Mouse (Mus musculus): ENCODE results near the gene Ngly1. TPM values are rescaled to one million over a fixed set of nuclear protein-coding genes. Genes with fewer than 3 reads are reported as not detected.
A peak's percentile ranks its signal among the peaks of the same experiment; 100 is the strongest.

Ngly1 gene
- 10 to 100 TPM; 30.2 to 31.2 TPM for total RNA-seq (2021)

DNA sequence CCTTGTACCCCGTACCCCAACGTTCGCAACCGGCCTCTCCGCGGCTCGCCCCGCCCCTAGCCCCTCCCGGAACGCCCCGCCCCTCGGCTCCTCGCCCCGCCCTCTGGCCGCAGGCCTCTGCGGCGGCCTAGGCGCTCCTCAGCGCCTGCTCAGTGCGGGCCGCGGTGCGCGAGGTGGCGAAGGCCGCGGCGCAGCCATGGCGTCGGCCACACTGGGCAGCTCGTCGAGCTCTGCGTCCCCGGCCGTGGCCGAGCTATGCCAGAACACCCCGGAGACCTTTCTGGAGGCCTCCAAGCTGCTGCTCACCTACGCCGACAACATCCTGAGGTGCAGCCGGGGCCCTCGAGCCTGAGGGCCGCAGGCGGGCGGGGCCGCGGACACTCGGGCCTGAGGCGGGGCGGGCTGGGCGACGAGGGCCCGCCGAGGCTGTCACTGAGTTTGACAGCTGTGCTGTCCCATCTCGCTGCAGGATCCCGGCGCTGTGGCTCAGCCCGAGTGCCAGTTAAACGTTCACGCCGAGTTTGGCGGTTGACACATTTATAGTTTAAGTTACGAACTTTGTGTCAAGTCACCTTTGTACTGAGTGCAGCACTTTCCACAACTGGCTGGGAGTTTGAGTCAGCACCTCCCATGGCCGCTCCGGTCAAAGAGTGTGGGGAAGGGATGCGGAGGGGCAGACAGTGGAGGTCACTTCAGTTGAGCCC is at the start of gene Ngly1, which contains the start of gene Oxsm:
TSS of gene Ngly1 (plus strand) at position 110 of the 704 bp plus-strand sequence.
TSS of gene Oxsm (minus strand) at position 638 of the 704 bp plus-strand sequence.
- intact Hi-C loops (cut with DNase I): loop anchor here (5.0 kb wide), 1 partner anchor 118 kb away; the partner anchor contains the start of gene Top2b

DNA sequence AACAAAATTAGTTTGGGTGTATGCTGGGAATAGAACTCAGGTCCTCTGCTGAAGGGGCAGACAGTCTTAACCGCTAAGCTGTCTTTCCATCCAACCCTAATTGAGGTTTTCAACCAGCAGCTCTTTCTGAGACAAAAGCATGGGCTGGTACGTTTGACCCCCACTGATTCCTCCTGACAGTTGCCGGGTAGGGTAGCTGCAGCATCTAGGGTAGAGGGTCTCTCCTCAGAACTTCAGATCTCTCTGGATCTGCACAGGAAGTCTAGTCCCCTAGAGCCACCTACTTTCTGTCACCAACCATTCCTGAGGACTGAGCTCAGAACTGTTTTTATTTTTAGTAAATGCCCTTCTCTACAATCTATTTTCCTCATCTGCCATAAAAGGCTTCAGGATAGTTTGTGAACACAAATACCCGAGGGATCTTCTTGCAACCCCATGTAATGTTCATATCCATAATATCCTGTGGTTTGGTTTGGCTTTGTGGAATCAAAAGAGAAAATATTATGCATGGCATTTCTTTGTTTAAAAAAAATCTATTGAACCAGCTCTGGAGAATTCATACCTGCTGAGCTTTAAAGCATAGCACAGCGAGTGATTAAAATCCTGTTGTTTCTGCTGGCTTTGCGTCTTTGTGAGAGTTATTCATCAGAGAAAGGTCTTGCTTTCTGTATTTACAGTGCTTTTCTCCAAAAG is 48.7 kb upstream of the Ngly1 start:
- DNase-seq (ENCODE audit: extremely low spot score in 1 of 2, low spot score in 2 of 2): no peak
- intact Hi-C loops (cut with DNase I): no loop called here

More for the DNA sequence above, at the start of gene Ngly1, which contains the start of gene Oxsm:
- DNase-seq (ENCODE audit: extremely low spot score in 1 of 2, low spot score in 2 of 2): peak; percentile 58 to 90

- DNase-seq (ENCODE audit: extremely low spot score in 1 of 2, low spot score in 2 of 2): peak; percentile 74 to 78
- intact Hi-C loops (cut with DNase I): no loop called here
Observed at GRCm38 (mm10) chr14:16200969-16201638, 48.0 kb upstream of the Ngly1 start.

DNA sequence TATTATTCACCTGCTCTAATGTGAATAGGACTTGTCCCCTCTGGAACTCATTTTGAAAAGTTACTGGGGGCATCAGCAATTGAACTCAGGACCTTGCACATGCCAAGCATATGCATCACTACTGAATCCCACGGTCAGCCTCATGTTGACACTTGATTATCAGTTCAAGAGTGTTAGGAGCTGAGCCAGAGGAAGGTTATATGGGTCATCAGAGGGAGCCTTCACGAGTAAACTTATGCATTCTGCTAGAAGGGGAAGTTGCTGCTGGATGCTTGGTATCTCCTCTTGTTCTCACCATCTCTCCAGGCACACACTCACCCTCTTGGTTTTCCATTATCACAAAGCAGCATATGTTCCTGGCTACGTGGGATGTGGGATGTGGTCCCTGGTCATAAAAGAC is 47.4 kb upstream of the Ngly1 start:
- intact Hi-C loops (cut with DNase I): no loop called here

GRCm38 (mm10) chr14:16207722-16208121 is 41.4 kb upstream of the Ngly1 start:
- intact Hi-C loops (cut with DNase I): no loop called here
- DNase-seq (ENCODE audit: extremely low spot score in 1 of 2, low spot score in 2 of 2): no peak

More for the DNA sequence above, 47.4 kb upstream of the Ngly1 start:
- no peak for DNase-seq (ENCODE audit: extremely low spot score in 1 of 2, low spot score in 2 of 2)

GRCm38 (mm10) chr14:16219015-16219414 is 30.1 kb upstream of the Ngly1 start:
- intact Hi-C loops (cut with DNase I): no loop called here
- no peak for DNase-seq (ENCODE audit: extremely low spot score in 1 of 2, low spot score in 2 of 2)

DNA sequence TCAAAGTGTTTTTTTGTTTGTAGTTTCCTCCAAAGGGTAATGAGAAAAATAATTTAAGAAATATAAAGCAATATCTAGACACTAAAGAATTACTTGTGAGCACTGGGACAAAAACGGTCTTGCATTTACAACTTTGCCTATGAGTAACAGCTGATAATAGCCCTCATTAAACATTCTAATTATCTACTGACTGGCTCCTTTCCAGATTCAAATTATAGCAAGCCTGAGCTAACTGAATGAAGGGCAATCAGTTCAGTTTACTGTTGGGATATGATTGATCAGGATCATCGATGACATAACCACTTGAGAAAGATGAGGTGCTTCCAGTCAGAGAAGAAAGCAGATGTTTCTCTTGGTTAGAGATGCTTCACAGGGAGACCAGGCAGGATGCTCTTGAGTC is 19.7 kb upstream of the Ngly1 start:
- intact Hi-C loops (cut with DNase I): no loop called here
- no peak for DNase-seq (ENCODE audit: extremely low spot score in 1 of 2, low spot score in 2 of 2)

DNA sequence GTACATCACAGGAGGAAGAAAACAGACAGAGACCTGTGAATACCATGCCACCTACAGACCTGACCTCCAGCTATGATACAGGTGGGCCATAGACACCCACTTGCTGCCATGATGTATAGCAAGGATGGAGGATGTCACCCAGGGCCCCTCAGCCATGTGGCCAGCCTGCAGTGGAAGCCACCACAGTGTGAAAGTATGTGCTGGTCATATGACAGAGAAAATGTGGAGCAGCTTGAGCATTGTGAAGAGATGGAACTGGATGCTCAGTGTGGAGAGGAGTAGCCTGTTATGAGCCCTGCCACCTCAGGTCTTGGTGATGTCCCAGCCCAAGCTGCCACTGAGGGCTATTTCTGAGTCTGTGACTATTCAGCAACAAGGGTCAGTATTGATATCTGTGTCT is 18.5 kb upstream of the Ngly1 start:
- intact Hi-C loops (cut with DNase I): no loop called here
- no peak for DNase-seq (ENCODE audit: extremely low spot score in 1 of 2, low spot score in 2 of 2)

DNA sequence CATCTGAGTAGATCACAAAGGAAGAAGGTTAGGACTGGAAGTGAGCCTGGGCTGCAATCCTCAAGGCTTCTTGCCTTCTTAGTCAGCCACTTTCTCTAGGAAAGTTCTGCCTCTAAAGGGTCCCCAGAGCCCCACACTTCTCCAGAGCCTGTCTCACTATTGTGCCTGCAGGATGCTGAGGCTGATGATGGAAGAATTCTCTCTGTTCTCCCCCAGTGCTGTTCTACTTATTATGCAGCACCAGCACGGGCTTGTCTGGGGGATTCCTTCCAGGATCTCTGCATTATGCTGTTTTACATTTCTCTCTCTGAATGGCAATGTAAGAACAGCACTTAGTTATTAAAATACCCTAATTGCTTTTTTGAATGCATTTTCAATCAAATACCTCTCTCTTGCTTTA is 15.6 kb upstream of the Ngly1 start:
- DNase-seq (ENCODE audit: extremely low spot score in 1 of 2, low spot score in 2 of 2): no peak
- intact Hi-C loops (cut with DNase I): no loop called here

GRCm38 (mm10) chr14:16236466-16236865 is 12.6 kb upstream of the Ngly1 start:
- intact Hi-C loops (cut with DNase I): no loop called here
- no peak for DNase-seq (ENCODE audit: extremely low spot score in 1 of 2, low spot score in 2 of 2)

DNA sequence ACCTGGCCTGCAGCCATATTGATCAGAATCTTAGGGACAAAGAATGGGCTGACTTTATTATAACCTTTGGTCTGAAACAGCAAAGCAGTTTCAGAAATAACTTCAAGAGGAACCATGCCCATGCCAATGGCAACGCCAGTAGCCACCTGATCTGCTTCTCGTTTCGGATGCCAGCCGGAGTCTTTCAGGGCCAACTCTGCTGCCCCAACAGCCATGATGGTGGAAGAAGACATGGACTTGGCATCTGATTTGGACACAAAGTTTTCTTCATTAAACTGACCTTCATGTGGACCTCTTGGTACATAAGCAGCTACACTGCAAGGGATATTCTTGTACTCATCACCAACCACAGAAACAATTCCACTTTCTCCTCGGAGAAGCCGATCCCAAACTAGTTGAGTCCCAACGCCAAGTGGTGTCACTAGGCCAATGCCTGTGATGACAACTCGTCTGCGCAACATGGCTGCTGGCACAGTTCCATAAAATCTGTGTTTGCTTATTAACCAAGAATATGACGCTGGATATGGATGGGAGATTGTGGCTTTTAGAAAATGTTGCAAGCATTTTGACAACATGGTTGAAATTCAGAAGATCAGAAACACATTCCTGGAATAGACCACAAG is 6.8 kb upstream of the Ngly1 start:
- DNase-seq (ENCODE audit: extremely low spot score in 1 of 2, low spot score in 2 of 2): no peak
- intact Hi-C loops (cut with DNase I): no loop called here

GRCm38 (mm10) chr14:16242947-16243602 is 6.0 kb upstream of the Ngly1 start:
- peak; percentile 85 to 92 for DNase-seq (ENCODE audit: extremely low spot score in 1 of 2, low spot score in 2 of 2)
- intact Hi-C loops (cut with DNase I): no loop called here

DNA sequence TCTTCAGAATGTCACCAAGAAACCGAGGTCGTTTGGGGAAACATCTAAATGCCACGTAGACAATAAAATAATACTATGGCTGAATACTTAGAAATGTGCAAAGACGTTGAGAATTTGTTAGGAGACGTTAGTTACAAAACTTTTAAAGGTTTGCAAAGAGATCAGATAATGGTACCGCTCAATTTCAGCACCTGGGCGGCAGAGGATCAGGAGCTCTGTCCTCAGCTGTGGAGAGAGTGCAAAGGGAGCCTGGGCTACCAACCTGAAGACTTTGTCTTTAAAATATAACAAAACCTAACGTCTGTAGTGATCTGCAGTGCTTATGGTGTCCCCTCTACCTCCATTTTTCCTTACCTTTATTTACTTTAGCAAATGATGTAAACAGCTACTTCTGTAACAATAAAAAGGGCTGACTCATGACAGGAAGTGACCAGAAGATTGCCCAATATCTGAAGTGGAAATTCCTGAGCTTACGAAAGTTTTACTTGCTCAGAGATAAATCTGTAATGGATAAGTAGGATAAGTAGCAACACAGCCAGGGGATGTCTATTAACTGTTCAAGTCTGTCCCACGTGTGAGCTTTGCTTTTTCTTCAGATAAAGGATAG is 5.4 kb upstream of the Ngly1 start:
- intact Hi-C loops (cut with DNase I): no loop called here
- DNase-seq (ENCODE audit: extremely low spot score in 1 of 2, low spot score in 2 of 2): no peak

GRCm38 (mm10) chr14:16244370-16244769 is 4.7 kb upstream of the Ngly1 start:
- DNase-seq (ENCODE audit: extremely low spot score in 1 of 2, low spot score in 2 of 2): no peak
- intact Hi-C loops (cut with DNase I): no loop called here

DNA sequence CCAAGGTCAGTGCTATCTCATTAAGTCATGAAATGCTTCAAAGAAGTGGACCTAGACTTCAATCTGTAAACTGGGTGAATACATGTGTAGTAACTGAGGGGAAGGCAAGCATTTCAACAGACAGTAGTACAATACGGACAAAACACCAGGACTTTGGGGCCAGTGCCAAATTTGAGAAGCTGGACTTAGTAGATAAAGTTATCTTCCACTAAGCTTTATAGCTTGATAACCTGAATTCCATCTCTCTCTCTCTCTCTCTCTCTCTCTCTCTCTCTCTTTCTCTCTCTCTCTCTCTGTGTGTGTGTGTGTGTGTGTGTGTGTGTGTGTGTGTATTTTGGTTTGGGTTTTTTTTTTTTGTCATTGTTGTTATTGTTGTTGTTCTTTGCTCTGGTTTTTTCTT is 4.0 kb upstream of the Ngly1 start:
- DNase-seq (ENCODE audit: extremely low spot score in 1 of 2, low spot score in 2 of 2): no peak
- intact Hi-C loops (cut with DNase I): loop anchor here (5.0 kb wide), 1 partner anchor 122 kb away; the partner anchor contains the start of gene Top2b

- intact Hi-C loops (cut with DNase I): loop anchor here (5.0 kb wide), 1 partner anchor 121 kb away; the partner anchor contains the start of gene Top2b
Observed at GRCm38 (mm10) chr14:16246340-16246912, 2.7 kb upstream of the Ngly1 start.

GRCm38 (mm10) chr14:16248135-16248534 is 945 bp upstream of the Ngly1 start:
- no peak for DNase-seq (ENCODE audit: extremely low spot score in 1 of 2, low spot score in 2 of 2)
- intact Hi-C loops (cut with DNase I): loop anchor here (5.0 kb wide), 1 partner anchor 119 kb away; the partner anchor contains the start of gene Top2b

More at GRCm38 (mm10) chr14:16246340-16246912, 2.7 kb upstream of the Ngly1 start:
- DNase-seq (ENCODE audit: extremely low spot score in 1 of 2, low spot score in 2 of 2): no peak
